Mouse (Mus musculus): ENCODE measurements at regions not wholly inside any gene's neighbourhood (a gene's known extent, or its start where the extent isn't known, plus 50 kb on each side); places are given as distances from the start of the nearest gene placed in this dataset.

DNA sequence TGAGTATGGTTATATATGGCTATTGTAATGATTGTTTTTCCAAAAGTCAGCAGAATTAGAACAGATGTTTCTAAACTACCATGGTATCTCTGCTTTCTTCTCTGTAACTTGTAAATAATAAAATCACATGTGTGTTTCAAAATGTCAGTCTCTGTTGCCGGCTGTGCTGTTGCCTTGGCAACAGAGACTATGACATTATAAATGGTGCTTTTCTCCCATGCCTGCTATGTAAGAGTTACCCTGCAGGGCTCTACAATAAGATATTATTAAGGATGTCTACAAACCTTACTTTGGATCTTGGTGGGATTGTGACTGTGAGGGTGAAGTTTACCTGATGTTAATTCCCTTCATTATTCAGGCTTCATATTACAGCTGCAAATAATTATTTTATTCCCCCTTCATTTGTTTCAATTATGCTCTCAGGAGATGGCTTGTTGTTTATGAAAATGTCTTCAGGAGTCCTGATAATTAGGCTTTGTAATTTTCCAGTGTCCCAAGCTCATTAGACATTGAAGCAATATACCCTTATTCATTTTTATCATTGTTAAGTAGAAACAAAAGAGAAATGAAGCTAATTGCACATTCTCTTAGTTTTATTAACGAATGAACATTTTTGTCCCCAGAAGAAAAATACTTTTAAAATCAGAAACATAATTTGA is 3808.0 kb downstream of the 9330182O14Rik start:
- no peaks in the 10 kb centered on the region for H3K79me2 ChIP-seq (ENCODE audit: control insufficient read depth, insufficient read depth, low read length, poor library complexity)
- DNase-seq (ENCODE audit: low read depth, low spot score): no peak
- no peaks in the 10 kb centered on the region for H3K27me3 ChIP-seq (ENCODE audit: control insufficient read depth in 1 of 2, insufficient read depth in 2 of 2, low read length in 2 of 2)
- H3K9me3 ChIP-seq (replicated peaks; ENCODE audit: insufficient read depth, low read length): no peaks in the 10 kb centered on the region
- no peaks in the 10 kb centered on the region for H3K4me1 ChIP-seq (ENCODE audit: control insufficient read depth in 1 of 2, insufficient read depth in 2 of 2, low read length in 2 of 2)
- TF ChIP-seq TBP (IDR thresholded peaks at IDR 0.05; ENCODE audit: low read depth, low read length): no peak
- no peak for TF ChIP-seq MEF2A (IDR thresholded peaks at IDR 0.05; ENCODE audit: extremely low read depth, insufficient replicate concordance, low read depth, low read length, poor library complexity, severe bottlenecking)
- TF ChIP-seq ETS1 (IDR thresholded peaks at IDR 0.05; ENCODE audit: low read depth, low read length): no peak
- TF ChIP-seq MAX (IDR thresholded peaks at IDR 0.05; ENCODE audit: low read length): no peak
- no peak for TF ChIP-seq USF1 (IDR thresholded peaks at IDR 0.05; ENCODE audit: low read depth, low read length)
- H3K27ac ChIP-seq (ENCODE audit: control insufficient read depth, low read depth, low read length): no peak overlapping the region
- no peaks in the 10 kb centered on the region for H3K36me3 ChIP-seq (ENCODE audit: control insufficient read depth in 1 of 2, insufficient read depth in 2 of 2, low read length in 2 of 2)
- no peak overlapping the region for H3K9ac ChIP-seq (ENCODE audit: control insufficient read depth, low read depth, low read length, poor library complexity, severe bottlenecking)
- H3K4me3 ChIP-seq (ENCODE audit: control insufficient read depth in 1 of 2, insufficient read depth in 1 of 2, low read depth in 2 of 2, low read length in 2 of 2): no peak overlapping the region

DNA sequence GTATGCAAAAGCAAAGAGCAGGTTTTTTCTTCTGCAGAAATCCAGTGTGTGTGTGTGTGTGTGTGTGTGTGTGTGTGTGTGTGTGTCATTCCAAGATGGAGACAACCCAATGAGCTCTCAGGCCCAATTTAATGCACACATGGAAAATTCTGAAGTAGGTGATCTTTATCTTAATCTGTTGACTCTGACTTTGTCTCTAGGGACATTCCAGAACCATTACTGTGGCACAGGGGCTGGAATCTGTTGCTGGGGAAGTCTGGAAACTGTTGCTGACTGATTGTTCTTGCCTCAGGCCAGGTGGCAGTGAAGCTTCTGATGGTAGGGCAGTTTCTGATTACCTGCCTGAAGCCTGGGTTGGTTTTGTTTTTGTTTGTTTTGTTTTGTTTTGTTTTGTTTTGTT is 3850.8 kb downstream of the 9330182O14Rik start:
- Histone ChIP-seq H3K4me3 (ENCODE audit: control insufficient read depth in 1 of 2, insufficient read depth in 1 of 2, low read depth in 2 of 2, low read length in 2 of 2) (no peak overlapping the region), H3K4me1 (ENCODE audit: control insufficient read depth in 1 of 2, insufficient read depth in 2 of 2, low read length in 2 of 2) (no peaks in the 10 kb centered on the region), H3K27ac (ENCODE audit: control insufficient read depth, low read depth, low read length) (no peak overlapping the region), H3K27me3 (ENCODE audit: control insufficient read depth in 1 of 2, insufficient read depth in 2 of 2, low read length in 2 of 2) (no peaks in the 10 kb centered on the region), H3K36me3 (ENCODE audit: control insufficient read depth in 1 of 2, insufficient read depth in 2 of 2, low read length in 2 of 2) (no peaks in the 10 kb centered on the region), H3K9ac (ENCODE audit: control insufficient read depth, low read depth, low read length, poor library complexity, severe bottlenecking) (no peak overlapping the region), H3K9me3 (replicated peaks; ENCODE audit: insufficient read depth, low read length) (no peaks in the 10 kb centered on the region), H3K79me2 (ENCODE audit: control insufficient read depth, insufficient read depth, low read length, poor library complexity) (no peaks in the 10 kb centered on the region)
- TF ChIP-seq TAL1 (IDR thresholded peaks at IDR 0.05; ENCODE audit: low read length) (no peak), POLR2AphosphoS5 (IDR thresholded peaks at IDR 0.05; ENCODE audit: borderline replicate concordance, low read depth, low read length) (no peak), CTCF (IDR thresholded peaks at IDR 0.05 in 2 of 3, conservative IDR thresholded peaks at IDR 0.05 in 1 of 3; ENCODE audit: control insufficient read depth in 1 of 3, insufficient read depth in 1 of 3, low read depth in 2 of 3, low read length in 3 of 3, poor library complexity in 1 of 3, severe bottlenecking in 1 of 3) (no peak), ETS1 (IDR thresholded peaks at IDR 0.05; ENCODE audit: low read depth, low read length) (no peak), MXI1 (IDR thresholded peaks at IDR 0.05; ENCODE audit: low read depth, low read length) (no peak), GABPA (IDR thresholded peaks at IDR 0.05; ENCODE audit: low read depth, low read length) (no peak), ZKSCAN1 (IDR thresholded peaks at IDR 0.05; ENCODE audit: low read depth, low read length) (no peak), MYC (IDR thresholded peaks at IDR 0.05; ENCODE audit: low read depth, low read length) (no peak), RAD21 (IDR thresholded peaks at IDR 0.05; ENCODE audit: low read depth, low read length) (no peak), MYB (IDR thresholded peaks at IDR 0.05; ENCODE audit: low read depth, low read length) (no peak), USF1 (IDR thresholded peaks at IDR 0.05; ENCODE audit: low read depth, low read length) (no peak), UBTF (IDR thresholded peaks at IDR 0.05; ENCODE audit: borderline replicate concordance, insufficient read depth, low read depth, low read length) (no peak), ELF1 (IDR thresholded peaks at IDR 0.05; ENCODE audit: low read depth, low read length) (no peak), NRF1 (IDR thresholded peaks at IDR 0.05; ENCODE audit: insufficient read depth, low read depth, low read length, poor library complexity, severe bottlenecking) (no peak), POLR2A (IDR thresholded peaks at IDR 0.05; ENCODE audit: control insufficient read depth in 1 of 2, insufficient read depth in 1 of 2, low read depth in 1 of 2, low read length in 2 of 2, poor library complexity in 1 of 2) (no peak), NELFE (IDR thresholded peaks at IDR 0.05; ENCODE audit: low read depth, low read length) (no peak), ZNF384 (IDR thresholded peaks at IDR 0.05; ENCODE audit: low read depth, low read length) (no peak), MAX (IDR thresholded peaks at IDR 0.05; ENCODE audit: low read length) (no peak), TBP (IDR thresholded peaks at IDR 0.05; ENCODE audit: low read depth, low read length) (no peak)
- no peak for DNase-seq (ENCODE audit: low read depth, low spot score)

Measured in MEL (cell line).